Mouse (Mus musculus) midbrain, embryonic 14.5 days (tissue): ENCODE measurements at regions not wholly inside any gene's neighbourhood (a gene's known extent, or its start where the extent isn't known, plus 50 kb on each side); places are given as distances from the start of the nearest gene placed in this dataset.

ENCODE experiments used
- ATAC-seq: fragments of 200-750 bp; cut with Nextera tagmentation; 2 replicates; pipeline ENCODE4 v1.8.0; 2017; ENCODE audit warnings: moderate number of reproducible peaks, moderate library complexity; ENCODE audit not compliant: low FRiP score, low TSS enrichment
- DNase-seq: peaks from one replicate; pipeline ENCODE4 v3.0.0-alpha.2; 2015
- H3K27ac ChIP-seq: fragments of 300-500 bp; sonication (generic); replicated peaks from 2 replicates; pipeline ENCODE4 v1.5.1; 2014; ENCODE audit warnings: mild to moderate bottlenecking, low read depth, low read length, moderate library complexity
- H3K27me3 ChIP-seq: fragments of 300-500 bp; sonication (generic); 2 replicates; pipeline ENCODE4 v1.6.1; 2014; ENCODE audit warnings: low read length, control low read depth, mixed read lengths; ENCODE audit not compliant: control insufficient read depth, insufficient read depth
- H3K36me3 ChIP-seq: fragments of 300-500 bp; sonication (generic); 2 replicates; pipeline ENCODE4 v1.6.1; 2014; ENCODE audit warnings: low read length, control low read depth; ENCODE audit not compliant: control insufficient read depth, insufficient read depth
- H3K4me1 ChIP-seq: fragments of 300-500 bp; sonication (generic); 2 replicates; pipeline ENCODE4 v1.6.1; 2014; ENCODE audit warnings: mild to moderate bottlenecking, antibody characterized with exemption, low read length, control low read depth; ENCODE audit not compliant: control insufficient read depth, insufficient read depth
- H3K4me2 ChIP-seq: fragments of 300-500 bp; sonication (generic); 2 replicates; pipeline ENCODE4 v1.6.1; 2014; ENCODE audit warnings: mild to moderate bottlenecking, low read length, moderate library complexity
- H3K4me3 ChIP-seq: fragments of 300-500 bp; sonication (generic); replicated peaks from 2 replicates; pipeline ENCODE4 v1.5.1; 2014; ENCODE audit warnings: low read depth, low read length
- H3K9ac ChIP-seq: fragments of 300-500 bp; sonication (generic); replicated peaks from 2 replicates; pipeline ENCODE4 v1.6.1; 2014; ENCODE audit warnings: mild to moderate bottlenecking, low read length, moderate library complexity
- H3K9me3 ChIP-seq: fragments of 300-500 bp; sonication (generic); 2 replicates; pipeline ENCODE4 v1.6.1; 2016; ENCODE audit warnings: low read length, control low read depth, mixed read lengths; ENCODE audit not compliant: control insufficient read depth
- WGBS: fragments of 180-500 bp; shearing (Covaris S2); extraction: QIAGEN DNeasy Blood & Tissue Kit; methylation state at CpG from one replicate; pipeline ENCODE4 v1.1.7; 2014; 5-methylcytosine and 5-hydroxymethylcytosine counted together

GRCm38 (mm10) chr9:94615205-94615604 is 54.5 kb upstream of the Slc9a9 start:
- Histone ChIP-seq H3K27ac (no peak overlapping the region), H3K36me3 (no peaks in the 10 kb centered on the region), H3K4me1 (peaks cover 10% of the 10 kb centered on the region; the same call in 1 of the 2 replicates), H3K4me3 (no peak overlapping the region), H3K27me3 (no peaks in the 10 kb centered on the region), H3K9ac (no peak overlapping the region), H3K9me3 (no peaks in the 10 kb centered on the region), H3K4me2 (no peak overlapping the region)
- ATAC-seq (no peak), DNase-seq (no peak)
- WGBS = 88% methylated on average over 11 of the region's 11 CpGs

GRCm38 (mm10) chr9:94618079-94618786 is 51.5 kb upstream of the Slc9a9 start:
- H3K27ac ChIP-seq = no peak overlapping the region
- no peak overlapping the region for H3K4me3 ChIP-seq
- H3K36me3 ChIP-seq = no peaks in the 10 kb centered on the region
- DNase-seq = no peak
- H3K9me3 ChIP-seq = no peaks in the 10 kb centered on the region
- WGBS = 89% methylated on average over 6 of the region's 6 CpGs
- ATAC-seq = no peak
- no peak overlapping the region for H3K9ac ChIP-seq
- H3K4me1 ChIP-seq = no peaks in the 10 kb centered on the region
- no peaks in the 10 kb centered on the region for H3K27me3 ChIP-seq
- H3K4me2 ChIP-seq = no peak overlapping the region
